Mouse (Mus musculus): ENCODE measurements around the gene Higd1c. TPM values are rescaled to one million over a fixed set of nuclear protein-coding genes. Genes with fewer than 3 reads are reported as not detected.
"Not testable (repeated sequence)": the region's sequence is repeated elsewhere in the genome, so short reads cannot be mapped to it uniquely, and the experiment has no call there.

Higd1c gene
- polyA plus RNA-seq, 1 experiment: not detected

DNA sequence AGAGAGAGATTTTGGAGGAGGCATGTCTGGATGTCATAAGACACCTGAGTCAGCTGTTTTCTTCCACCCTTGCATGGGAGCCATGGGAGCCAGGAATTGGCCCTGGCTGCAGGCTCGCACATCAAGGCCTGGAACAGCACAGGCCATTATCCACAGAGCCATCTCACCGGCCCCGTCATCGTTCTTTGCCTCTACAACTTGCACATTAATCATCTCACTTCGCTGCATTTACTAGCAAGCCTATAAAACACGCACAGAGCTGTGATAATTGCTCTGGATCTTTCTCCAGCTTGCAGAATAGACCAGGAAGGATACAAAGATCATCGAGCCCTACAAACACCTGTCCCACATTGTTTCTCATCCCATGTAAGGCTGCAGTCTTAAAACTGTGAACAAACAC, 33.6 kb upstream of the Higd1c start:
- Histone ChIP-seq H3K27ac (ENCODE audit: insufficient read depth, low read depth, low read length) (no peak overlapping the region), H3K4me1 (ENCODE audit: control insufficient read depth, insufficient read depth, low read length) (no peaks in the 10 kb centered on the region), H3K4me3 (ENCODE audit: insufficient read depth, low read depth, low read length) (no peak overlapping the region)
- WGBS: 79% methylated on average over 7 of the region's 7 CpGs
- TF ChIP-seq CTCF (IDR thresholded peaks at IDR 0.05; ENCODE audit: insufficient read depth, low read depth, low read length): no peak
- no peak for TF ChIP-seq POLR2A (IDR thresholded peaks at IDR 0.05; ENCODE audit: insufficient read depth, low read depth, low read length)

DNA sequence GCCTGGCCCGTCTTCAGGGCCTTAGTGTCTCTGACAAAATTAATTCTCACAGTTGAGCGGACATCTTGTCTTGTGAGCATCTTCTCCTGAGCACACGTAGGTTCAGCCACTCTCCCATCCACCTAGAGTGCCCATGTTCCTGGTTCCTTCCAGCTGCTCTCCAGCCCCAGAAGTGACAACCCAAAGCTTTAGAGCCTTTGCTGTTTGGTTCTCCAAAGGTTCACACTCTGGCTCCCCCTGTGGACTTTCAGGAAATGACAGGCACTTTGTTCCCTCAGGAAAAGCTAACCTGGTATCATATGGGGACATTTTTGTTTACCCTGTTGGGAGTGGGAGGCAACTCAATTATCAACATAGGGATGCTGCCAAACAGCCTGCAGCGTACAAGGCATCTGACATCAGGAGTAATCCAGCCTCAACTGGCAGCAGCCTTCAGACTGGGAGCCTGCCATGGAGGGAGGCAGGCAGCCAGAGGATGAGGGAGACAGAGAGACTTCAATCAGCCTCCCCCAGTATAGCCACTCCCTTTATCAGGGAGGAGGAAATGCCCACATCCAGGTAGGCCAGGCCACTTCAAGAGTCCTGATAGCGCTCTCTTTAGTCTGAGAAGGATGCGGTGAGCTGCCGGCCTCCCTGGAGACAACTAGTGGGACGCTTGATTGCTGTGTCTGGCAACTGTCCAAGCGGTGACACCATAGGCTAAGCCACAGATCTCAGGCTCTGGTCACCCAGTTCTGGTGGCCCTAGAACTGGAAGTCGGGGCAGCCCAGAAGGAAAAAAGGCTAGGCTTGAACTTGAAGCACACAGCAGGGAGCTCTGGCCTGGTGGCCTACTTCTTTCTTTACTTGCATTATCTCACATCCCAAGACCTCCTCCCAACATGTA, 32.0 kb upstream of the Higd1c start:
- H3K4me3 ChIP-seq (ENCODE audit: insufficient read depth, low read depth, low read length); H3K4me1 ChIP-seq (ENCODE audit: control insufficient read depth, insufficient read depth, low read length); H3K27ac ChIP-seq (ENCODE audit: insufficient read depth, low read depth, low read length): not testable (repeated sequence)
- 45% methylated on average over 2 of the region's 10 CpGs for WGBS

GRCm38 (mm10) chr15:100334629-100335028, 29.7 kb upstream of the Higd1c start, which contains the start of gene Mettl7a3:
Mettl7a3 (plus strand) TSS chr15:100334929.
- H3K4me3 ChIP-seq (ENCODE audit: insufficient read depth, low read depth, low read length): no peak within 1 kb of the TSS
- TF ChIP-seq POLR2A (IDR thresholded peaks at IDR 0.05; ENCODE audit: insufficient read depth, low read depth, low read length) (no peak), CTCF (IDR thresholded peaks at IDR 0.05; ENCODE audit: insufficient read depth, low read depth, low read length) (no peak)
- WGBS: 82% methylated on average over 10 of the region's 10 CpGs

DNA sequence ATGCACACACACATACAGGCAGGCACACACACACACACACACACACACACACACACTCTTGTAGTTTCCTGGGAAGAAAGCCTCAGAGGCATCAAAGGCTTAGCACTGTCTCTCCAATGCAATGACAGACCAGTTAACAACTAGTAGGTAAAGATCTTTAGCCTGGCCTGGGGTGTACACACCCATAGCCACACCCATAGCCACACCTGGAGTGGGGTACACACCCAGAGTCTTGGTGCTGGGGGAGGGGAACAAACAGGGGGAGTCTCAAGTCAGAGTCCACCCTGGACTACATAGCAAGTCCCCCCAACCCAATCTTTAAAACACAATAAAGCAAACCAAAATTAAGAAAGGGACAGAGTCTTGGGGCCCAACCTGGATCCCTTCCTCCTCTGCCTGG, 27.0 kb upstream of the Higd1c start:
- not testable (repeated sequence) for H3K4me3 ChIP-seq (ENCODE audit: insufficient read depth, low read depth, low read length); H3K4me1 ChIP-seq (ENCODE audit: control insufficient read depth, insufficient read depth, low read length); H3K27ac ChIP-seq (ENCODE audit: insufficient read depth, low read depth, low read length)

More at GRCm38 (mm10) chr15:100334629-100335028, 29.7 kb upstream of the Higd1c start, which contains the start of gene Mettl7a3:
- H3K4me1 ChIP-seq (ENCODE audit: control insufficient read depth, insufficient read depth, low read length): no peaks in the 10 kb centered on the region
- no peak within 1 kb of the TSS for H3K27ac ChIP-seq (ENCODE audit: insufficient read depth, low read depth, low read length)

GRCm38 (mm10) chr15:100337847-100338246, 26.5 kb upstream of the Higd1c start:
- 47% methylated on average over 10 of the region's 10 CpGs for WGBS
- H3K4me1 ChIP-seq (ENCODE audit: control insufficient read depth, insufficient read depth, low read length); H3K4me3 ChIP-seq (ENCODE audit: insufficient read depth, low read depth, low read length); H3K27ac ChIP-seq (ENCODE audit: insufficient read depth, low read depth, low read length): not testable (repeated sequence)

DNA sequence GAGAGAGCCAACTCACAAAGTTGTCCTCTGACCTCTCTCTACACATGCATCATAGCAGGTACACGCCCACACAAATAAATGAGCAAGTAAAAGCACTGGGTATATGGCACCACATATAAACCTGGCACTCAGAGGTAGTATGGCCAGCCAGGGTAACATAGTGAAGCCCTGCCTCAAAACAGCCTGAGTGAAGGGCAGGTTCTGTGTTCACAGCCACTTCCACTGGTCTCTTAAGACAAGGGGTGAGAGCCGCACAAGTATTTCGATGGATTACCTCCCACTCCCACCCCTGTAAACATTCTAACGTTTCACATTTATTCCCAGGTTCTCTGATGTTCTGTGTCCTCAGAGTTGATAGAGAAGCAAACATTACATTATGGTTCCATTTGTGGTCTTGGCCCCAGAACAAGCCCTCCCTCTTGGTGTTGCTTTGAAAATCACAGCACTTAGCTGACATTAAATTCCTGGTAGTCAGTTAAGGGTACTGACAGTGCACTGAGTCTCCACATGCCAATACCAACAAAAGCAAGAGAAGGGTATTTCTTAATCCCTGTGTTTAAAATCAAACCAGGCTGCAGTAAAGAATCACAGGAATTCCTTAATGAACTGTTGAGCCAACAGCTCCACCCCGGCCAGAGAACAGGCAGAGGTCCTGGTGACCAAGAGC, 22.9 kb upstream of the Higd1c start:
- H3K4me3 ChIP-seq (ENCODE audit: insufficient read depth, low read depth, low read length); H3K27ac ChIP-seq (ENCODE audit: insufficient read depth, low read depth, low read length); H3K4me1 ChIP-seq (ENCODE audit: control insufficient read depth, insufficient read depth, low read length): not testable (repeated sequence)
- WGBS: 76% methylated on average over 4 of the region's 5 CpGs

DNA sequence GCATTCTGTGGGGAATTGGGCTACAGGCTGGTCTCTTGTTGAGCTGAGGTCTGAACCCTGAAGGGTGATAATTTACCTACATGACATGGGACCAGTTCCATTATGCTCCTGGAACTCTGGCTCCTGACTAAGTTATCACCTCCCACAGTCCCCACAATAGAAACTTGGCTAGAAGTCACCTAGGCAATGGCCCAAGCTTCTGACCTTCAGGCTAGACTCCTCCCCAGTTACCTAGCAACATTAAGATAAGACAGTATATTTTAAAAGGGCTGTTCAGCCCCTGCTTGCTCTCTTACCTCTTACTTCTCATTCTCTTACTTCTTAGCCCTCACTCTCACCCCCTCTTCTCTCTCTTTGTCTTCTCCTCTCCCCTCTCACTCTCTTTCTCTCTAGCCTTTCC, 18.9 kb upstream of the Higd1c start:
- TF ChIP-seq POLR2A (IDR thresholded peaks at IDR 0.05; ENCODE audit: insufficient read depth, low read depth, low read length) (no peak), CTCF (IDR thresholded peaks at IDR 0.05; ENCODE audit: insufficient read depth, low read depth, low read length) (no peak)
- H3K4me1 ChIP-seq (ENCODE audit: control insufficient read depth, insufficient read depth, low read length): no peaks in the 10 kb centered on the region
- no peak overlapping the region for H3K4me3 ChIP-seq (ENCODE audit: insufficient read depth, low read depth, low read length)
- H3K27ac ChIP-seq (ENCODE audit: insufficient read depth, low read depth, low read length): no peak overlapping the region

- no peak overlapping the region for H3K27ac ChIP-seq (ENCODE audit: insufficient read depth, low read depth, low read length)
- H3K4me3 ChIP-seq (ENCODE audit: insufficient read depth, low read depth, low read length): no peak overlapping the region
- no peak for TF ChIP-seq CTCF (IDR thresholded peaks at IDR 0.05; ENCODE audit: insufficient read depth, low read depth, low read length)
- WGBS: 22% methylated on average over 14 of the region's 14 CpGs
- no peaks in the 10 kb centered on the region for H3K4me1 ChIP-seq (ENCODE audit: control insufficient read depth, insufficient read depth, low read length)
These were observed 17.6 kb upstream of the Higd1c start for GRCm38 (mm10) chr15:100346761-100347160.

DNA sequence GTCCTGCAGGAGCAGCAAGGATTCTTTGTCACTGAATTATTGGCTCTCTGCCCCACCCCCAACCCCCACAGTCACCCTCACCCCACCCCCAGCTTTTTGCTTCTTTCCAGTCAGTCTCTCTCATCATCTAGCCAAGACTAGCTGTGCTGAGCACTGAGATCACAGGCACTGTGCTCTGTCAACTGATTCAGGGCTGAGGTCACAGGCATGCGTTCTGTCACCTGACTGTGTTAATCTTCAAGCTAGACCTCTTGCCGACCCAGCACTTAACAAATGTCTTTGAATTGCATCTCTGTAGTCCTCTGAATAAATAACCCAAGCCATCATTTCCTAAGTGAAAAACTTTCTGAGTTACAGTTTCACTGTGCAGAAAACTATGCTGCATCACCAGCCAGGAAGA, 14.8 kb upstream of the Higd1c start:
- TF ChIP-seq POLR2A (IDR thresholded peaks at IDR 0.05; ENCODE audit: insufficient read depth, low read depth, low read length) (no peak), CTCF (IDR thresholded peaks at IDR 0.05; ENCODE audit: insufficient read depth, low read depth, low read length) (no peak)
- WGBS: 57% methylated on average over 2 of the region's 2 CpGs
- H3K27ac ChIP-seq (ENCODE audit: insufficient read depth, low read depth, low read length): no peak overlapping the region
- H3K4me3 ChIP-seq (ENCODE audit: insufficient read depth, low read depth, low read length): no peak overlapping the region
- no peaks in the 10 kb centered on the region for H3K4me1 ChIP-seq (ENCODE audit: control insufficient read depth, insufficient read depth, low read length)
